Mouse (Mus musculus): ENCODE results near the gene Slc12a4. TPM values are rescaled to one million over a fixed set of nuclear protein-coding genes. Genes with fewer than 3 reads are reported as not detected.

Slc12a4 gene
- polyA plus RNA-seq, 1 experiment, result 17.6 TPM

DNA sequence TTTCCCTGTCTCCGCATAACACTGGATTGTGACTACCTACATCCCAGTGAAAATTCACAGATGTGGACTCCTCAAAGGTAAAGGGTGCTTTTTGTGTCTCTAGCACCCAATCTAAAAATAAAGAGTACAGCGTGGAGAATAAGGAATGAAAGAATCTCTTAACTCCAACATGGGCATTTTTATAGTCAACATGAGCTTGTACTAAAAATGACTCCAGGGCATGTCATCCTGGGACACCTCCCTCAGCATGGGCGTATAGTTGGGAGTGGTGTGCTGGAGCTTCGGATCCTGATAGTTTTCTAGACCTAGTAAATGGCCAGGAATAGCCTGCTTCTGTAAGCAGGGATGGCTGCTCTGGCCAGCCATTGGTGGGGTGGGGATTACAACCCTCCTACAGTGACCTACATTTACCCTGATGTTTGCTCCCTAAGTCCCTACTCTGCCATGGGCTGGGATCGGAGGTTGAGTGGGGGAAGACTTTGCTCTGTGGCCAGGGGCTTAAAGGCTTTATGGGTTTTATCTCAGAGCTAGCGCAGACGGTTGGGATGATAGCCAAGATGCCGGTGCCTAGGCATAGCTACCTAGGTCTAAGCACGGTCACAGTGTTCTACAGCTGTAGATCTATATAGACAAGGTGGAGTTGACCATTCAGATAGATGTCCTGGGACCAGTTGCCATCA lies 68.0 kb downstream of the Slc12a4 start:
- TF ChIP-seq GATA1 (IDR thresholded peaks at IDR 0.05; ENCODE audit: low read length), result no peak

Other genes with a start within 250 kb of the Slc12a4 start
- 4.7 TPM in 2 replicates for gene Gfod2, start 207.4 kb downstream of the Slc12a4 start, polyA plus RNA-seq (2012)
- gene Ranbp10, start 138.7 kb downstream of the Slc12a4 start, polyA plus RNA-seq (2012), result 23.9 and 32.1 TPM in 2 replicates
- gene Tsnaxip1, start 138.4 kb downstream of the Slc12a4 start, polyA plus RNA-seq (2012), result not detected in 2 replicates
- gene Cenpt, start 112.8 kb downstream of the Slc12a4 start, polyA plus RNA-seq (2012), result 15.8 and 16.9 TPM in 2 replicates
- gene Thap11, start 111.0 kb downstream of the Slc12a4 start, polyA plus RNA-seq (2012), result 35.4 and 41.5 TPM in 2 replicates
- 239 and 337 TPM in 2 replicates for gene Nutf2, start 105.5 kb downstream of the Slc12a4 start, polyA plus RNA-seq (2012)
- 20.8 and 27.6 TPM in 2 replicates for gene Edc4, start 85.2 kb downstream of the Slc12a4 start, polyA plus RNA-seq (2012)
- gene Nrn1l, start 72.5 kb downstream of the Slc12a4 start, polyA plus RNA-seq (2012), result 1.8 and 2.4 TPM in 2 replicates
- gene Pskh1, start 65.7 kb downstream of the Slc12a4 start, polyA plus RNA-seq (2012), result 13.6 and 26.7 TPM in 2 replicates
- 0.46 TPM in 1 of 2 replicates, not detected in the other for gene Ctrl, start 32.2 kb downstream of the Slc12a4 start, polyA plus RNA-seq (2012)
- gene Psmb10, start 27.7 kb downstream of the Slc12a4 start, polyA plus RNA-seq (2012), result 183 and 226 TPM in 2 replicates
- 0.31 and 0.39 TPM in 2 replicates for gene Lcat, start 22.7 kb downstream of the Slc12a4 start, polyA plus RNA-seq (2012)
- gene Dpep3, start 13.3 kb upstream of the Slc12a4 start, polyA plus RNA-seq (2012), result not detected in 2 replicates
- gene Dus2, start 25.2 kb upstream of the Slc12a4 start, polyA plus RNA-seq (2012), result 3.9 TPM in 2 replicates
- gene Dpep2nb, start 39.9 kb upstream of the Slc12a4 start, polyA plus RNA-seq (2012), result not detected in 2 replicates
- 28.3 and 32.4 TPM in 2 replicates for gene Ddx28, start 45.8 kb upstream of the Slc12a4 start, polyA plus RNA-seq (2012)
- gene Nfatc3, start 92.7 kb upstream of the Slc12a4 start, polyA plus RNA-seq (2012), result 16.5 and 25.5 TPM in 2 replicates
- gene Esrp2, start 170.9 kb upstream of the Slc12a4 start, polyA plus RNA-seq (2012), result not detected in 2 replicates
- 0.75 and 0.85 TPM in 2 replicates for gene Pla2g15, start 184.3 kb upstream of the Slc12a4 start, polyA plus RNA-seq (2012)
- 3.1 and 3.7 TPM in 2 replicates for gene Slc7a6, start 202.8 kb upstream of the Slc12a4 start, polyA plus RNA-seq (2012)
- gene Slc7a6os, start 244.8 kb upstream of the Slc12a4 start, polyA plus RNA-seq (2012), result 28.9 and 34.4 TPM in 2 replicates
- gene Prmt7, start 244.8 kb upstream of the Slc12a4 start, polyA plus RNA-seq (2012), result 16.6 and 75.2 TPM in 2 replicates